Mouse (Mus musculus) right cerebral cortex, postnatal 25 days (tissue): ENCODE measurements around the gene Shisa9.

Experiments
- DNase-seq: peaks from one replicate; pipeline ENCODE4 v3.0.0; 2022

Gene Shisa9

GRCm38 (mm10) chr16:12202151-12202550, 218.2 kb downstream of the Shisa9 start:
- no peak for DNase-seq

- DNase-seq = no peak
Measured at GRCm38 (mm10) chr16:12203055-12203454, 219.1 kb downstream of the Shisa9 start.

- no peak for DNase-seq
Measured at GRCm38 (mm10) chr16:12204423-12204822, 220.5 kb downstream of the Shisa9 start.

GRCm38 (mm10) chr16:12206421-12206950, 222.6 kb downstream of the Shisa9 start:
- DNase-seq = no peak

GRCm38 (mm10) chr16:12206951-12207350, 223.0 kb downstream of the Shisa9 start:
- no peak for DNase-seq

- no peak for DNase-seq
Measured at GRCm38 (mm10) chr16:12209355-12209754, 225.4 kb downstream of the Shisa9 start.

- DNase-seq = no peak
Measured at GRCm38 (mm10) chr16:12209819-12210218, 225.9 kb downstream of the Shisa9 start.

GRCm38 (mm10) chr16:12214018-12214417, 230.1 kb downstream of the Shisa9 start:
- no peak for DNase-seq

- no peak for DNase-seq
Measured at GRCm38 (mm10) chr16:12217289-12218150, 233.6 kb downstream of the Shisa9 start.

GRCm38 (mm10) chr16:12218151-12218532, 234.2 kb downstream of the Shisa9 start:
- no peak for DNase-seq

- no peak for DNase-seq
Measured at GRCm38 (mm10) chr16:12219821-12220220, 235.9 kb downstream of the Shisa9 start.

GRCm38 (mm10) chr16:12223537-12223936, 239.6 kb downstream of the Shisa9 start:
- no peak for DNase-seq

- no peak for DNase-seq
Measured at GRCm38 (mm10) chr16:12226937-12227336, 243.0 kb downstream of the Shisa9 start.

GRCm38 (mm10) chr16:12233288-12233687, 249.4 kb downstream of the Shisa9 start:
- DNase-seq = no peak

GRCm38 (mm10) chr16:12234289-12234688, 250.4 kb downstream of the Shisa9 start:
- no peak for DNase-seq

- DNase-seq = no peak
Measured at GRCm38 (mm10) chr16:12238611-12239010, 254.7 kb downstream of the Shisa9 start.

- no peak for DNase-seq
Measured at GRCm38 (mm10) chr16:12259361-12259760, 275.4 kb downstream of the Shisa9 start.

GRCm38 (mm10) chr16:12265828-12266227, 281.9 kb downstream of the Shisa9 start:
- DNase-seq = no peak

- no peak for DNase-seq
Measured at GRCm38 (mm10) chr16:12300523-12300922, 316.6 kb downstream of the Shisa9 start.

GRCm38 (mm10) chr16:12303420-12303819, 319.5 kb downstream of the Shisa9 start:
- no peak for DNase-seq

GRCm38 (mm10) chr16:12307318-12307965, 323.5 kb downstream of the Shisa9 start:
- DNase-seq = no peak

- DNase-seq = no peak
Measured at GRCm38 (mm10) chr16:12309826-12310225, 325.9 kb downstream of the Shisa9 start.

- no peak for DNase-seq
Measured at GRCm38 (mm10) chr16:12315627-12316026, 331.7 kb downstream of the Shisa9 start.
